Mouse (Mus musculus) induced T-regulatory cell, adult 2 months (primary cell): ENCODE measurements around the gene Ankrd13b.

Experiments used
- DNase-seq: peaks from one replicate; pipeline ENCODE4 v3.0.0-alpha.2; 2012; ENCODE audit warnings: low read depth

Ankrd13b gene

GRCm38 (mm10) chr11:77492311-77492871 is 2.9 kb upstream of the Ankrd13b start:
- peak; percentile 63 for DNase-seq

- peak; percentile 52 for DNase-seq
These were observed 2.2 kb upstream of the Ankrd13b start for GRCm38 (mm10) chr11:77491502-77492291.

- peak; percentile 92 for DNase-seq
These were observed 1.6 kb upstream of the Ankrd13b start for GRCm38 (mm10) chr11:77491123-77491501.

- no peak for DNase-seq
These were observed 973 bp upstream of the Ankrd13b start for GRCm38 (mm10) chr11:77490451-77490850.

- DNase-seq = peak; percentile 50
These were observed 502 bp downstream of the Ankrd13b start for GRCm38 (mm10) chr11:77488771-77489581.

- no peak for DNase-seq
These were observed 2.7 kb downstream of the Ankrd13b start for GRCm38 (mm10) chr11:77486798-77487197.

GRCm38 (mm10) chr11:77485229-77485628 is 4.2 kb downstream of the Ankrd13b start:
- no peak for DNase-seq

GRCm38 (mm10) chr11:77483510-77484255 is 5.8 kb downstream of the Ankrd13b start:
- peak; percentile 85 for DNase-seq

GRCm38 (mm10) chr11:77483043-77483442 is 6.4 kb downstream of the Ankrd13b start:
- DNase-seq = no peak

GRCm38 (mm10) chr11:77476895-77477294 is 12.6 kb downstream of the Ankrd13b start:
- no peak for DNase-seq

- no peak for DNase-seq
These were observed 13.3 kb downstream of the Ankrd13b start for GRCm38 (mm10) chr11:77476216-77476615.

- DNase-seq = no peak
These were observed 16.7 kb downstream of the Ankrd13b start for GRCm38 (mm10) chr11:77472775-77473174.

GRCm38 (mm10) chr11:77471407-77471806 is 18.1 kb downstream of the Ankrd13b start:
- no peak for DNase-seq

GRCm38 (mm10) chr11:77468397-77468796 is 21.1 kb downstream of the Ankrd13b start:
- DNase-seq = no peak

- DNase-seq = peak; percentile 90
These were observed 21.7 kb downstream of the Ankrd13b start for GRCm38 (mm10) chr11:77467784-77468183.

GRCm38 (mm10) chr11:77467157-77467556 is 22.3 kb downstream of the Ankrd13b start:
- DNase-seq = peak; percentile 88

GRCm38 (mm10) chr11:77466544-77466943 is 22.9 kb downstream of the Ankrd13b start:
- no peak for DNase-seq

- DNase-seq = no peak
These were observed 24.4 kb downstream of the Ankrd13b start for GRCm38 (mm10) chr11:77465111-77465510.

- DNase-seq = no peak
These were observed 24.8 kb downstream of the Ankrd13b start for GRCm38 (mm10) chr11:77464684-77465083.

GRCm38 (mm10) chr11:77463786-77464185 is 25.7 kb downstream of the Ankrd13b start:
- DNase-seq = no peak

- no peak for DNase-seq
These were observed 26.4 kb downstream of the Ankrd13b start for GRCm38 (mm10) chr11:77463101-77463445.
